Mouse (Mus musculus) thymus, adult 18-20 months (tissue): ENCODE measurements around the gene Pex14.

Experiments
- DNase-seq, 2 experiments: peaks; one replicate each; pipeline ENCODE4 v3.0.0; 2022; ENCODE audit warnings: mixed read lengths in 2 of 2

Gene Pex14

DNA sequence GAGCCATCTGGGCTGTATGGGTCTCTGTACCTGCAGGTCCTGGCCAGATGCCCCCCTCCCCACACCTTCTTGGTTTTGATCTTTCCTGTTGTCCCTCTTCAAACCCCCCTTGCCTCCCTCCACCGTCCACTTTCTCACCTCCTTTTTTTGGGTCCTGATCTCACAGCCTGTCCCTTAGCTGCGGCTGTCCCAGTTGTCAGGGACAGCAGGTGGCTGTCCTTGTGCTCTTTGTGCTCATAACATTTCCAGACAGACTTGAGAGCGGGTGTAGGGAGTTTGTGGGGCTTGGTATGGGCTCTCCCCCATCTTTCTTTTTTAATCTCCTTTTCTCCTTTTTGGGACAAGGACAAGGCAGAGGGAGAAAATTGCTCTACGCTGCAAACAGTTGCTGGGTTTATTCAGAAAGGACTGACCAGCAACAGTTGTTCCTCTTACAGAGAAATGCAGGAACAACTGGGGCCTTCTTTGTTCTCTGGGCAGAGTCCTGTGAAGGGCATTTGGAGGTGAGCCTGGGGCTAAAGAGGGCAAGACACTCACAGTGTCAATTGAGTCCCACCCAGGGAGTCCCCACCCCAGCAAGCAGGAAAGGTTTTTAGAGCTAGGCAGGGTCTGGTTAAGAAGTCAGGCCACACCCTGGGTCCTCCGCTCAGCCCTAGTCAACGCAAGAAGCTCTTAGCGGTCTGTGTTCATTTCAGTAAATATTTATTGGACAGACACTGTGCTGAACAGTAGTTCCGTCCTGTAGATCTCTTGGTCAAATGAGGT is 186.7 kb downstream of the Pex14 start:
- no peak for DNase-seq

DNA sequence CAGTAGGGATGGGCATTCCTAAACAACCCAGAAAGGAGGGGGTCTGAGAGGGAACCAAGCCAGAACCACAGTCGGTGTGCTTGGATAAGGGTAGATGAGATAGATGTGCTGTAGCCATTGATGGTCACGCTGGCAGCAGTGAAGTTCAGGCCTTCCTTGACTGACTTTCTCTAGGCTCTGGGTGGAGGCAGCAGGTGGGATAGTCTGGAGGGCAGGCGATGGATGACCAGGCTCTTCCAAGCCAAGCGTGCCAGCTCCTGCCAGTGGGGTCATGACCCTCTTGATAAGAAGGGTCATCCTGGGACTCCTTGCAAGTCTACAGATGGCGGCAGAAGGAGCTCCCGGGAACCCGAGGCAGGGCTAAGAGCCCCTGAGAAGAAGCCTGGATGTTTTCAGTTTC is 187.5 kb downstream of the Pex14 start:
- DNase-seq, result no peak
